Mouse (Mus musculus): ENCODE data around the gene Cyp2b23. TPM values are rescaled to one million over a fixed set of nuclear protein-coding genes. Genes with fewer than 3 reads are reported as not detected.
"Not testable (repeated sequence)": the region's sequence is repeated elsewhere in the genome, so short reads cannot be mapped to it uniquely, and the experiment has no call there.

Gene Cyp2b23
- total RNA-seq (2021): not detected in 2 replicates
- long read RNA-seq: 0 reads

GRCm38 (mm10) chr7:26686337-26686736 lies at the start of gene Cyp2b23:
Gene Cyp2b23 (minus strand): TSS chr7:26686437.
- DNase-seq: no peak

DNA sequence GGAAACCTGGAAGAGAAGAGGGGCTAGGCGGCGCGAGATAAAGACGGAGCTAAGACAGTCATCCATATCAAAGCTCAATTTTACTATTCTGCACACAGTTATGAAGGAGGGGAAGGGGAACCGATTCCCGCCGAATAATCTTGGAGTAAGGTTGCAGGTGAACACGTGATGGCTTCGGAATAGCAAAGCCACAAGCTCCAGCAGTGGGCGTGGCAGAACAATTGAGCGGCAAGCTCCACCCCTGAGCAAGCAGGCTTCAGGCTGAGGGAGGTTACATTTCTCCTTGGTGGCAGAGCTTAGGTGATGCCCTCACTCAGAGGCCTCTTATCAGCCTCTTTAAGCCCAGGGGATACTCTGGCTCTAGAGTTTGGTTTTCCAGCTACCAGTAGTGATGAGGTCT lies 24.8 kb upstream of the Cyp2b23 start:
- no peak for DNase-seq

DNA sequence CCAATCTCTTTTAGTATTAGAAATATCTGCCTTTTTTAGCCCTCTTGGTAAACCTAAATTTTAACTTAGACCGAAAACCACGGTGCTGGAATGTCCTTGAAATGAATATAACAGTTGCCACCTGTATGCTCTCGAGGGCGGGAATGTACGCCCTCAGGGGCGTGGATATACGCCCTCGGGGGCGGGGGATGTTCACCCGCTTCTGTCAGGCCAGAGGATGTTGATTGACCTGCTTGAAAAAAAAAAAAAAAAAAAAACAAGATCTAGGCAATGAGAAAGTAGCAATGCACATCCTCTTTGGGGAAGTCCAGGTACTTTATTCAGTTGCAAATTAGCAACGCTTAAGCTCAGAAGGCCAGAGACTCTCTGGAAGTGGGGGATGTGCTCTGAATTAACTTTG lies 20.8 kb upstream of the Cyp2b23 start:
- DNase-seq: no peak

GRCm38 (mm10) chr7:26706191-26706590 lies 20.0 kb upstream of the Cyp2b23 start:
- DNase-seq: not testable (repeated sequence)

DNA sequence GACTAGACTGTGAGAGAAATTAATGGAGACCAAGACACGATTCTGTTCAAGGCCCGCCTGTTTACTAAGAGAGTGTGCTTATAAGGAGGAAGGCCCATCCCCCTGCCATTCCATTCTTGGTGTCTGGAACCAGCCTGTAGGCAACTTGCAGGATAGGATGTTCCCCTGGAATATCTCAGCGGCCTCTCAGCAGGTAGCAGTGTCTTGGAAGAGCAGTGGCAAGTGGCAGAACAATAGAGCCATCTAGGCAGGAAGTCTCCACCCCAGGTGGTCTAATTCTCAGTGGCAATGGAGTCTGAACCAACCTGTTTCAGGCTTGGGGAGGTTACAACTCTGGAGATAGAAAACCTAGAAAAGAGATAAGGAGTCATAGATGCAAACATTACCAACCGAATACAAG lies 13.9 kb upstream of the Cyp2b23 start:
- DNase-seq: no peak

DNA sequence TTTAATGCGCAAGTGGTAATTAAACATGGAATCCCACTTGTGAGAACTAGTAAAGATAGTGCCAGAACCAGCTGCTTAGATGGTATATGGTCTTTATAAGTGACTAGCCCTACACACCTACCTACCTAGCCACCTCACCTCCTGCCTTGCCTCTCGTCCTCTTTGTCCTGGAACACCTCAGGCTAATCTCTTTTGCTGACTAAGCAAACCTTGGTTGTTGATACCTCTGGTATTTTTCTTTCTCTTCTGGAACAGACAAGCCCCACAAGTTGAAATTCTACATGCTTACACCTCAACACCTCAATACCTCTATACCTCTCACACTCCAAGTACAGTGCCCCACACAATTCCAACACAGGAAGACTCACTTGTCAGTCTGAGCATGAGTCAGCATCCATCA lies 524 bp downstream of the Cyp2b23 start:
- no peak for DNase-seq

DNA sequence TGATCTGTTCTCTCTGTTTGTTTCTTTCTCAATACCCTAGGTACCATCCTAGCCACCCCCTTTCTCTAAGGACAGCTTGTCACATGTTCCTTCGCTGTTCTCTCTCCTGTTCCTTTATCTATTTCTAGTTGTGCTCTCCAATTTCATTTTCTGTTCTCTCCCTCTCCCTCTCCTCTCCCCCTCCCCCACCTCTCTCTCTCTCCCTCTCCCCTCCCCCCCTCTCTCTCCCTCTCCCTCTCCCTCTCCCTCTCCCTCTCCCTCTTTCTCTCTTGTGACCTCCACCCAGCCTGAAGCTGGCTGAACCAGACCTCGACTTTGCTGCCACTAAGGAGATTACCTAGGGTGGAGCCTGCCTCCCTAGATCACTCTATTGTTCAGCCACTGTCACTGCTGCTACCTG lies 18.8 kb downstream of the Cyp2b23 start:
- not testable (repeated sequence) for DNase-seq

- no peak for DNase-seq
Observed at GRCm38 (mm10) chr7:26666011-26666410, 20.2 kb downstream of the Cyp2b23 start.

DNA sequence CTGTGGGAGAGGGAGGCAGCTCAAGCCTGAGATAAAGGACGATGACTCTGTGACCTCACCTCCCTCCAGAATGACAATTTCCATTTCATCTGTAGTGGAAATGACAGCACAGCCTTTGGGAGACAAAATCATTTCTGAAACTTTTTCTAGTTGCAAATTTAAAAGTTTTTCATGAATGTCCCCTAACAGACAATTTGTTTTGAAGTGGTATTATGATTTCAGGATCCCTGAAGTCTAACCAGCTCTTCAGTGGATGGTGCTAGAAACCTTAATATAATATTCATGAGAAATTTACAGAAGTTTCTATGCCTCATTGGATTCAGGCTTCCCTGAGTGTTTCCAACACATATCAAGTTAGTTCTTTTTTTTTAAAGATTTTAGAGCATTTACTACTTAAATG lies 67.9 kb downstream of the Cyp2b23 start, which contains the start of gene Vmn1r185:
Gene Vmn1r185, minus strand, starts transcription at position 101 of the 400 bp plus-strand sequence.
- not testable (repeated sequence) for DNase-seq

Other genes with a start within 250 kb of the Cyp2b23 start
- not detected in 2 replicates for gene Nlrp9a, start 151.4 kb downstream of the Cyp2b23 start, total RNA-seq (2021)
- gene Vmn1r185, start 68.0 kb downstream of the Cyp2b23 start, total RNA-seq (2021): not detected in 2 replicates
- gene Cyp2b19, start 70.7 kb upstream of the Cyp2b23 start, total RNA-seq (2021): not detected in 2 replicates
- not detected in 2 replicates for gene Cyp2g1, start 122.5 kb upstream of the Cyp2b23 start, total RNA-seq (2021)
- 0.49 and 7.2 TPM in 2 replicates for gene Cyp2a5, start 148.9 kb upstream of the Cyp2b23 start, total RNA-seq (2021)